ENCODE assay signal across 13 mouse cellular contexts in the genomic region with DNA sequence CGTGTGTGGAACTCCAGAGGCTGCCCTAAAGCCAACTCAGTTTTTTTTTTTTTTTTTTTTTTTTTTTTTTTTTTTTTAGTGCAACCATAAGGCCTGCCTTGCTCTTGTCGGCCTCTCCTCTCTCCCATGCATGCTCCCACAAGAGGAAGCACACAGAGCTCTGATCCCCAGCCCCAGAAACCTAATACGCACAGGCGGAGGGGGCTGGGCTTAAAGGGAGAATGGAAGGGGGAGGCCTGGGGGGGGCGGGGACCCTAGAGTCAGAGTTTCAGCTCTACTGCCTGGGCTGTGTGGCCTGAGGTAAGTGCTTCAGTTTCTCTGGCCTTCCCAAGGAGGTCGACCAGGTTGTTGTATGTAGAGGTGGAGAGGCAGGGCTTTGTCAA. TPM values are rescaled to one million over a fixed set of nuclear protein-coding genes. Genes with fewer than 3 reads are reported as not detected.
DNase-seq lines count a peak whose midpoint lies in the region; ATAC-seq and TF ChIP-seq lines count a peak whose summit lies in the region.
"Had no signal": no experiment of that assay in that cellular context is flagged by ENCODE, and none has a peak within 500 bp of the region (broad histone marks: within the 10 kb centered on the region; RNA-seq: fewer than 3 reads in every experiment).

No protein-coding gene starts in this region.

- H3K9me3 ChIP-seq in lung, embryonic 15.5 days, result no peaks in the 10 kb centered on the region
- H3K9me3 ChIP-seq in embryonic facial prominence, embryonic 13.5 days, result no peaks in the 10 kb centered on the region
- no peaks in the 10 kb centered on the region for H3K9me3 ChIP-seq in limb, embryonic 15.5 days
- H3K9me3 ChIP-seq: heart, embryonic 15.5 days; liver, embryonic 15.5 days had no signal

- WGBS in lung, embryonic 15.5 days, result 27% methylated on average over 6 of the region's 6 CpGs
- 17% methylated on average over 6 of the region's 6 CpGs for WGBS in embryonic facial prominence, embryonic 13.5 days
- 25% methylated on average over 6 of the region's 6 CpGs for WGBS in limb, embryonic 15.5 days

- no peak overlapping the region for H3K4me2 ChIP-seq in lung, embryonic 15.5 days
- peak overlapping the region; percentile 40; the same call in 1 of the 2 replicates for H3K4me2 ChIP-seq in embryonic facial prominence, embryonic 13.5 days
- no peak overlapping the region for H3K4me2 ChIP-seq in limb, embryonic 15.5 days
- H3K4me2 ChIP-seq: liver, embryonic 15.5 days had no signal

- TF ChIP-seq CTCF in gastrocnemius, adult 2 months (IDR thresholded peaks at IDR 0.05), result no peak

- no peak overlapping the region for H3K9ac ChIP-seq in lung, embryonic 15.5 days
- peak overlapping the region; percentile 55; the same call in 1 of the 2 replicates for H3K9ac ChIP-seq in embryonic facial prominence, embryonic 13.5 days
- no peak overlapping the region for H3K9ac ChIP-seq in limb, embryonic 15.5 days
- H3K9ac ChIP-seq: heart, embryonic 15.5 days; liver, embryonic 15.5 days had no signal

- peaks cover 11% of the 10 kb centered on the region for H3K27me3 ChIP-seq in lung, embryonic 15.5 days
- H3K27me3 ChIP-seq in embryonic facial prominence, embryonic 13.5 days, result no peaks in the 10 kb centered on the region
- H3K27me3 ChIP-seq in limb, embryonic 15.5 days, result no peaks in the 10 kb centered on the region

- intact Hi-C loops in gastrocnemius, adult 2 months (cut with DNase I), result no loop called here

- ATAC-seq in lung, embryonic 15.5 days (ENCODE audit: borderline replicate concordance, extremely low read depth, low FRiP score, low TSS enrichment), result no peak
- ATAC-seq in embryonic facial prominence, embryonic 13.5 days (ENCODE audit: insufficient number of reproducible peaks, insufficient read depth, low FRiP score, low TSS enrichment, low read depth), result no peak
- ATAC-seq in limb, embryonic 15.5 days (ENCODE audit: insufficient number of reproducible peaks, low FRiP score, low TSS enrichment, low read depth), result no peak
- ATAC-seq in monocyte, adult 5-6 weeks (replicated peaks; ENCODE audit: insufficient number of reproducible peaks, low FRiP score, low TSS enrichment, poor library complexity, severe bottlenecking), result no peak

- H3K36me3 ChIP-seq in lung, embryonic 15.5 days, result no peaks in the 10 kb centered on the region
- H3K36me3 ChIP-seq in embryonic facial prominence, embryonic 13.5 days, result peaks cover 9% of the 10 kb centered on the region; the same call in 1 of the 2 replicates
- 0 out of 2 replicates have a peak, but pooled peaks cover 5% of the 10 kb centered on the region for H3K36me3 ChIP-seq in limb, embryonic 15.5 days
- H3K36me3 ChIP-seq: heart, embryonic 15.5 days; liver, embryonic 15.5 days had no signal

- DNase-seq in gastrocnemius, adult 2 months, result no peak
- no peak for DNase-seq in gastrocnemius, postnatal 25 days
- no peak for DNase-seq in lung, postnatal 36 days
- DNase-seq in B cell, adult 2 months, result no peak
- DNase-seq: spleen, adult 18-20 months had no signal

- H3K27ac ChIP-seq in gastrocnemius, adult 2 months, result peak overlapping the region; percentile 74
- peak overlapping the region; percentile 73; the same call in 1 of the 2 replicates for H3K27ac ChIP-seq in lung, embryonic 15.5 days
- peak overlapping the region; percentile 66; the same call in 1 of the 2 replicates for H3K27ac ChIP-seq in embryonic facial prominence, embryonic 13.5 days
- H3K27ac ChIP-seq in limb, embryonic 15.5 days, result 0 out of 2 replicates have a peak overlapping the region, but pooled peaks have one; percentile 44
- H3K27ac ChIP-seq: liver, embryonic 15.5 days had no signal

- H3K4me3 ChIP-seq in gastrocnemius, adult 2 months, result no peak overlapping the region
- H3K4me3 ChIP-seq in lung, embryonic 15.5 days, result no peak overlapping the region
- H3K4me3 ChIP-seq in embryonic facial prominence, embryonic 13.5 days, result no peak overlapping the region
- H3K4me3 ChIP-seq in limb, embryonic 15.5 days, result no peak overlapping the region
- H3K4me3 ChIP-seq: heart, embryonic 15.5 days; liver, embryonic 15.5 days had no signal

- peaks cover 36% of the 10 kb centered on the region for H3K4me1 ChIP-seq in lung, embryonic 15.5 days
- H3K4me1 ChIP-seq in embryonic facial prominence, embryonic 13.5 days, result peaks cover 94% of the 10 kb centered on the region
- H3K4me1 ChIP-seq in limb, embryonic 15.5 days, result peaks cover 87% of the 10 kb centered on the region

RNA-seq across cellular contexts. Expression of a gene that starts 6.0 kb away (rescaled TPM):
- total RNA-seq in gastrocnemius, adult 2 months (2021), result 1 to 10 TPM; 3.6 to 3.7 TPM
- total RNA-seq in gastrocnemius, postnatal 25 days (2021), result 1 to 10 TPM; 5.3 to 5.5 TPM
- 3.0 and 3.2 TPM in 2 replicates for polyA plus RNA-seq in lung, embryonic 15.5 days (2015; fragmentation: Nextera tagmentation; extraction: Ambion mirVana)
- 6.9 and 7.2 TPM in 2 replicates for polyA plus RNA-seq in embryonic facial prominence, embryonic 13.5 days (2015; fragmentation: Nextera tagmentation; extraction: Ambion mirVana)
- 6.3 and 8.7 TPM in 2 replicates for polyA plus RNA-seq in limb, embryonic 15.5 days (2015; fragmentation: Nextera tagmentation; extraction: Ambion mirVana)
- total RNA-seq in monocyte, adult 5-6 weeks (2017), result not detected in 3 replicates
- polyA plus RNA-seq: C2C12 had no signal

RNA-seq across cellular contexts. Expression of a gene that starts 45.5 kb away (rescaled TPM):
- total RNA-seq in gastrocnemius, adult 2 months (2021), result not detected
- not detected for total RNA-seq in gastrocnemius, postnatal 25 days (2021)
- 1.7 and 3.4 TPM in 2 replicates for polyA plus RNA-seq in lung, embryonic 15.5 days (2015; fragmentation: Nextera tagmentation; extraction: Ambion mirVana)
- polyA plus RNA-seq in embryonic facial prominence, embryonic 13.5 days (2015; fragmentation: Nextera tagmentation; extraction: Ambion mirVana), result 0.60 and 1.1 TPM in 2 replicates
- 8.0 and 9.2 TPM in 2 replicates for polyA plus RNA-seq in limb, embryonic 15.5 days (2015; fragmentation: Nextera tagmentation; extraction: Ambion mirVana)
- total RNA-seq in monocyte, adult 5-6 weeks (2017), result not detected in 3 replicates
- total RNA-seq: gastrocnemius, adult 18-20 months had no signal
